Mouse (Mus musculus): ENCODE measurements around the gene Shisa5.

The Shisa5 gene

GRCm38 (mm10) chr9:109093786-109094552 lies 55.6 kb downstream of the Shisa5 start:
- DNase-seq (ENCODE audit: low spot score) = no peak

GRCm38 (mm10) chr9:109094553-109095136 lies 56.3 kb downstream of the Shisa5 start:
- DNase-seq (ENCODE audit: low spot score) = no peak

GRCm38 (mm10) chr9:109095137-109095982 lies 57.0 kb downstream of the Shisa5 start, which contains the start of gene Plxnb1:
Gene Plxnb1, plus strand, starts transcription at chr9:109095389.
- peak; percentile 61 for DNase-seq (ENCODE audit: low spot score)

GRCm38 (mm10) chr9:109096251-109096661 lies 57.9 kb downstream of the Shisa5 start:
- no peak for DNase-seq (ENCODE audit: low spot score)

GRCm38 (mm10) chr9:109096856-109097255 lies 58.5 kb downstream of the Shisa5 start:
- no peak for DNase-seq (ENCODE audit: low spot score)

GRCm38 (mm10) chr9:109097291-109097690 lies 58.9 kb downstream of the Shisa5 start:
- DNase-seq (ENCODE audit: low spot score) = no peak

- no peak for DNase-seq (ENCODE audit: low spot score)
These were observed 59.5 kb downstream of the Shisa5 start for GRCm38 (mm10) chr9:109097831-109098230.

- DNase-seq (ENCODE audit: low spot score) = no peak
These were observed 60.0 kb downstream of the Shisa5 start for GRCm38 (mm10) chr9:109098366-109098765.

- DNase-seq (ENCODE audit: low spot score) = peak; percentile 47
These were observed 60.6 kb downstream of the Shisa5 start for GRCm38 (mm10) chr9:109098969-109099368.

- DNase-seq (ENCODE audit: low spot score) = no peak
These were observed 62.1 kb downstream of the Shisa5 start for GRCm38 (mm10) chr9:109100307-109100928.

GRCm38 (mm10) chr9:109101933-109102445 lies 63.6 kb downstream of the Shisa5 start:
- no peak for DNase-seq (ENCODE audit: low spot score)

GRCm38 (mm10) chr9:109102541-109102940 lies 64.2 kb downstream of the Shisa5 start:
- no peak for DNase-seq (ENCODE audit: low spot score)

- DNase-seq (ENCODE audit: low spot score) = no peak
These were observed 64.9 kb downstream of the Shisa5 start for GRCm38 (mm10) chr9:109103250-109103649.

- DNase-seq (ENCODE audit: low spot score) = no peak
These were observed 65.7 kb downstream of the Shisa5 start for GRCm38 (mm10) chr9:109104083-109104482.

GRCm38 (mm10) chr9:109105011-109105410 lies 66.6 kb downstream of the Shisa5 start:
- DNase-seq (ENCODE audit: low spot score) = no peak

GRCm38 (mm10) chr9:109105648-109106047 lies 67.3 kb downstream of the Shisa5 start:
- no peak for DNase-seq (ENCODE audit: low spot score)

GRCm38 (mm10) chr9:109107341-109107740 lies 69.0 kb downstream of the Shisa5 start:
- DNase-seq (ENCODE audit: low spot score) = no peak
